Mouse (Mus musculus): Measurements from ENCODE around the gene Gm1043. TPM values are rescaled to one million over a fixed set of nuclear protein-coding genes. Genes with fewer than 3 reads are reported as not detected.

Gm1043 gene
- polyA plus RNA-seq, 1 experiment from 2014 or later = not detected

DNA sequence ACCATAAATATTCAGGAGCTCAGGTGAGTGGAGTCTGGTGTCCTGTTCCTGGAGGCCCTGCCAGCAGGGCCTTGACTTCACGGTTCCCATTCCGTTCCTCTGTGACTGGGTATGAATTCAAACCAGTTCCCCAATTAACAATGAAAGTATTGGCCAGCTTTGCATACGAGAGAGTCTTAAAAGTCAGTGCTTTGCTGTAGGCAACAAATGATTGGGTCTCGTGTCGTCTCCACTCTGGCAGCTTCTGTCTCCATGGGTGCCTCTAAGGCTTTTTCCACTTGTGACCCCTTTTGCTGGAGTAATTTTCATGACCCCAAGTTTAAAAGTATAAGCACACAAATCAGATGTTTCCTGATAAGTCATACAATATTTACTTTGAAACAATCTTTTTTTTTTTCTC lies 4.6 kb upstream of the Gm1043 start:
- TF ChIP-seq CTCF (IDR thresholded peaks at IDR 0.05; ENCODE audit: low read depth) = no peak
- Histone ChIP-seq H3K4me3 (replicated peaks; ENCODE audit: low read depth, low read length) (no peak overlapping the region), H3K36me3 (ENCODE audit: insufficient read depth, low read length) (no peaks in the 10 kb centered on the region), H3K4me1 (replicated peaks; ENCODE audit: insufficient read depth, low read length) (no peaks in the 10 kb centered on the region), H3K27me3 (ENCODE audit: insufficient read depth, low read length) (no peaks in the 10 kb centered on the region), H3K9me3 (replicated peaks; ENCODE audit: low read length) (no peaks in the 10 kb centered on the region), H3K4me2 (ENCODE audit: low read length) (no peak overlapping the region), H3K27ac (no peak overlapping the region), H3K9ac (ENCODE audit: low read depth, low read length) (no peak overlapping the region)
- DNase-seq (ENCODE audit: low spot score) (no peak), ATAC-seq (replicated peaks; ENCODE audit: low FRiP score, low read depth) (no peak)
- 82% methylated on average over 5 of the region's 5 CpGs for WGBS

DNA sequence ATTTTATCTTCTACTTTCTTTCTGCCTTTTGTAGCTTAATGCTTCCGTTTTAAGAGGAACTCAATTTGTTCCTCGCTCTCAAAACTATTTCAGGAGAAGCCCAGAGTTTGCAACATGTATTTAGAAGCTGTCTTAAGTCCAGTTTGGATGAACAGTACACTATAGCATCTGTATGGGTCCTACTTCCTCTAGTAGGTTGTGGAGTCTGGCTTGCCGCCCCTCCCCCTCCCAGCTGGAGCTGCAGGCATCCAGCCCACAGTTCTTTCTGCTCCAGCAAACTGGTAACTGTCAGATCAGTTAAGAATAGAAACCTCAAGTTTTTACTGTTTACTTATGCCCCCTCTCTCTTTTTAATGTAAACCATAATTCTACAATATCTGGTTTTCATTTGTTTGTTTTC lies 2.8 kb upstream of the Gm1043 start:
- H3K27ac ChIP-seq = no peak overlapping the region
- H3K4me1 ChIP-seq (replicated peaks; ENCODE audit: insufficient read depth, low read length) = no peaks in the 10 kb centered on the region
- H3K9me3 ChIP-seq (replicated peaks; ENCODE audit: low read length) = no peaks in the 10 kb centered on the region
- DNase-seq (ENCODE audit: low spot score) (peak; percentile 42), ATAC-seq (replicated peaks; ENCODE audit: low FRiP score, low read depth) (no peak)
- WGBS = 18% methylated on average over 3 of the region's 3 CpGs
- H3K4me2 ChIP-seq (ENCODE audit: low read length) = no peak overlapping the region
- H3K27me3 ChIP-seq (ENCODE audit: insufficient read depth, low read length) = no peaks in the 10 kb centered on the region
- H3K9ac ChIP-seq (ENCODE audit: low read depth, low read length) = no peak overlapping the region
- TF ChIP-seq CTCF (IDR thresholded peaks at IDR 0.05; ENCODE audit: low read depth) = no peak
- H3K4me3 ChIP-seq (replicated peaks; ENCODE audit: low read depth, low read length) = no peak overlapping the region
- H3K36me3 ChIP-seq (ENCODE audit: insufficient read depth, low read length) = no peaks in the 10 kb centered on the region

DNA sequence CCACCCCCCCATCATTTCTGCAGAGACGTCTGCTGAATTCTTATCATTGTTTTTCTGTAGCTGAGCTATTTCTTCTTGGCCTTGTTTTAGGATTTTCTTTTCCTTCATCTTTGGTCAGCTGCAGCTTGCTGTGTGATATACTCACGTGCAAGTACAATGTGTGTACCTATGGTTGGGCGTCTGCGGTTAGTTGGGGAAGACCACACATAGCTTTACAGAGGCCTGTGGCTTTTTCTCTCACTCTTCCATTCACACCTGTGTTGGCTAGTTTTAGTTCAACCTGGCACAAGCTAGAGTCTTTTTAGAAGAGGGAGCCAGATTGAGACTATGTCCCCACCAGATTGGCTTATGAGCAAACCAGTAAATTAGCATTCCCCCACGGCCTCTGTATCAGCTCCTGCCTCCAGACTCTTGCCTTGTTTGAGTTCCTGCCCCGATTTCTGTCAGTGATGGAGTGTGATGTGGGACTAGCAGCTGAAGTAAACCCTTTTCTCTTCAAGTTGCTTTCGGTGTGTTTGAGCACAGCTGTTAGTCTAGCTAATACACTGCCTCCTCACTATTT lies 1.9 kb upstream of the Gm1043 start:
- Histone ChIP-seq H3K27me3 (ENCODE audit: insufficient read depth, low read length) (no peaks in the 10 kb centered on the region), H3K36me3 (ENCODE audit: insufficient read depth, low read length) (no peaks in the 10 kb centered on the region), H3K9ac (ENCODE audit: low read depth, low read length) (no peak overlapping the region), H3K9me3 (replicated peaks; ENCODE audit: low read length) (no peaks in the 10 kb centered on the region), H3K4me3 (replicated peaks; ENCODE audit: low read depth, low read length) (no peak overlapping the region), H3K4me2 (ENCODE audit: low read length) (no peak overlapping the region), H3K27ac (no peak overlapping the region), H3K4me1 (replicated peaks; ENCODE audit: insufficient read depth, low read length) (no peaks in the 10 kb centered on the region)
- no peak for TF ChIP-seq CTCF (IDR thresholded peaks at IDR 0.05; ENCODE audit: low read depth)
- DNase-seq (ENCODE audit: low spot score) (no peak), ATAC-seq (replicated peaks; ENCODE audit: low FRiP score, low read depth) (no peak)
- WGBS = 64% methylated on average over 7 of the region's 7 CpGs

DNA sequence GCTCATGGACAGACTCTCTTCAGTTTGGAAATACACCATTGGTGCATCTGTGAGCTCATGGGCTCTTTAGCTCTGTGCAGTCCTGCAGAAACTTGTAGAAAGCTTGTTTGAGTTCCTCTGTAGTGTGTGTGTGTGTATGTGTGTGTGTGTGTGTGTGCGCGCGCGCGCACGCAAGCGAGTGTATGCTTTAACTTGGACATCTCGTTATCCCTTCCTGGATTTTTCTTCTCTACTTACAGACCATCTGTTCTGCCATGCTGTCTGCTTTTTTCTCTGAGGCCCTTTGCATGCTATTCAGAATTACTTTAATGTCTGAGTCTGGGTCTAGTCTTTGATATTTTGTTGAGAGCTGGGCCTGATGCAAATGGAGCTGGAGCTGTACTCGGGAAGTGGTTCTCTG lies 1.3 kb upstream of the Gm1043 start:
- Histone ChIP-seq H3K27ac (no peak overlapping the region), H3K36me3 (ENCODE audit: insufficient read depth, low read length) (no peaks in the 10 kb centered on the region), H3K9me3 (replicated peaks; ENCODE audit: low read length) (no peaks in the 10 kb centered on the region), H3K4me1 (replicated peaks; ENCODE audit: insufficient read depth, low read length) (no peaks in the 10 kb centered on the region), H3K9ac (ENCODE audit: low read depth, low read length) (no peak overlapping the region), H3K4me3 (replicated peaks; ENCODE audit: low read depth, low read length) (no peak overlapping the region), H3K4me2 (ENCODE audit: low read length) (no peak overlapping the region), H3K27me3 (ENCODE audit: insufficient read depth, low read length) (no peaks in the 10 kb centered on the region)
- no peak for TF ChIP-seq CTCF (IDR thresholded peaks at IDR 0.05; ENCODE audit: low read depth)
- 91% methylated on average over 9 of the region's 9 CpGs for WGBS
- ATAC-seq (replicated peaks; ENCODE audit: low FRiP score, low read depth) = no peak
- no peak for DNase-seq (ENCODE audit: low spot score)

- no peak overlapping the region for H3K27ac ChIP-seq
- no peak overlapping the region for H3K4me2 ChIP-seq (ENCODE audit: low read length)
- no peak for DNase-seq (ENCODE audit: low spot score)
- H3K9me3 ChIP-seq (replicated peaks; ENCODE audit: low read length) = no peaks in the 10 kb centered on the region
- no peak overlapping the region for H3K4me3 ChIP-seq (replicated peaks; ENCODE audit: low read depth, low read length)
- TF ChIP-seq CTCF (IDR thresholded peaks at IDR 0.05; ENCODE audit: low read depth) = no peak
- H3K27me3 ChIP-seq (ENCODE audit: insufficient read depth, low read length) = 0 out of 2 replicates have a peak, but pooled peaks cover 2% of the 10 kb centered on the region
- H3K4me1 ChIP-seq (replicated peaks; ENCODE audit: insufficient read depth, low read length) = no peaks in the 10 kb centered on the region
- WGBS = 66% methylated on average over 3 of the region's 3 CpGs
- no peaks in the 10 kb centered on the region for H3K36me3 ChIP-seq (ENCODE audit: insufficient read depth, low read length)
- H3K9ac ChIP-seq (ENCODE audit: low read depth, low read length) = no peak overlapping the region
- ATAC-seq (replicated peaks; ENCODE audit: low FRiP score, low read depth) = no peak
These were observed 748 bp downstream of the Gm1043 start for GRCm38 (mm10) chr5:37085918-37086317.

DNA sequence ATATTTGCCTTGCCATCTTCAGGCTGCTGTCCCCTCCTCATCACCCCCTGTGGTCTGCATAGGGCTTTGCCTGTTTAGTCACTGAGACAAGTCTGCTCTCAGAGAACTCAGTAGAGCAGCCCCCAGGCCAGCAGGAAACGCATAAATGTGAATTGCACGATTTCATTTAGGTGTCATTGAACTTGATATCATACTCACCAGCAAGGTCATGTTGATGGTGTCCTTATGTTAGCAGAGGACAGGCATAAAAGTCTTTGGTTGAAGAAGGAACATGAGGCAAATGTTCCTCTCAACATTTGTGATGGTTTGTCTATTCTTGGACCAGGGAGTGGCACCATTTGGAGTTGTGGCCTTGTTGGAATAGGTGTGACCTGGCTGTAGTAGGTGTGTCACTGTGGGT lies 2.6 kb downstream of the Gm1043 start:
- DNase-seq (ENCODE audit: low spot score) (no peak), ATAC-seq (replicated peaks; ENCODE audit: low FRiP score, low read depth) (no peak)
- peaks cover 15% of the 10 kb centered on the region; the same call in 1 of the 2 replicates for H3K27me3 ChIP-seq (ENCODE audit: insufficient read depth, low read length)
- WGBS = 49% methylated on average over 2 of the region's 2 CpGs
- TF ChIP-seq CTCF (IDR thresholded peaks at IDR 0.05; ENCODE audit: low read depth) = no peak
- H3K9ac ChIP-seq (ENCODE audit: low read depth, low read length) = no peak overlapping the region
- H3K4me1 ChIP-seq (replicated peaks; ENCODE audit: insufficient read depth, low read length) = no peaks in the 10 kb centered on the region
- H3K36me3 ChIP-seq (ENCODE audit: insufficient read depth, low read length) = no peaks in the 10 kb centered on the region
- no peak overlapping the region for H3K27ac ChIP-seq
- H3K4me2 ChIP-seq (ENCODE audit: low read length) = no peak overlapping the region
- no peak overlapping the region for H3K4me3 ChIP-seq (replicated peaks; ENCODE audit: low read depth, low read length)
- no peaks in the 10 kb centered on the region for H3K9me3 ChIP-seq (replicated peaks; ENCODE audit: low read length)

All from kidney, postnatal 0 days (tissue).